Mouse (Mus musculus) heart, adult 2 months (tissue): Measurements from ENCODE around the gene Tubal3.

Experiments
- CTCF ChIP-seq: fragments of 200-600 bp; IDR thresholded peaks from 2 replicates; pipeline ENCODE4 v1.8.1; 2022; ENCODE audit warnings: antibody characterized with exemption, mild to moderate bottlenecking, moderate library complexity
- EP300 ChIP-seq: fragments of 200-500 bp; IDR thresholded peaks from 2 replicates; pipeline ENCODE4 v1.6.1; 2011; ENCODE audit warnings: low read depth, low read length, control low read depth; ENCODE audit not compliant: insufficient read depth

DNA sequence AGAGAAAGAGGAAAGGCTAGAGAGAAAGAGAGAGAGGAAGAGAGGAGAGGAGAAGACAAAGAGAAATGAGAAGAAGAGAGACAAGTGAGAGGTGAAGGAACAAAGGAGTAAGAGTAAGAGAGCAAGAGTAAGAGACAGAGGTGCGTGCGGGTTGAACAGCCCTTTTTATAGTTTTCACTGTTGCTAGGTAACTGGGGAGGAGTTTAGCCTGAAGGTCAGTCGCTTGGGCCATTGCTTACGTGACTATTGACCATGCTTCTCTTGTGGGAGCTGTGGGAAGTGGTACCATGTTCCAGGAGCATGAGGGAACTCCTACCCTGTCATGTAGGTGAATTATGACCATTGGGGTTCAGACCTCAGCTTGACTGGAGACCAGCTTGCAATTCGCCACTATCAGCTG lies 7.7 kb upstream of the Tubal3 start:
- TF ChIP-seq CTCF (no peak), EP300 (no peak)
